Comparison of ENCODE assay signal across 9 mouse cellular contexts in the genomic region with DNA sequence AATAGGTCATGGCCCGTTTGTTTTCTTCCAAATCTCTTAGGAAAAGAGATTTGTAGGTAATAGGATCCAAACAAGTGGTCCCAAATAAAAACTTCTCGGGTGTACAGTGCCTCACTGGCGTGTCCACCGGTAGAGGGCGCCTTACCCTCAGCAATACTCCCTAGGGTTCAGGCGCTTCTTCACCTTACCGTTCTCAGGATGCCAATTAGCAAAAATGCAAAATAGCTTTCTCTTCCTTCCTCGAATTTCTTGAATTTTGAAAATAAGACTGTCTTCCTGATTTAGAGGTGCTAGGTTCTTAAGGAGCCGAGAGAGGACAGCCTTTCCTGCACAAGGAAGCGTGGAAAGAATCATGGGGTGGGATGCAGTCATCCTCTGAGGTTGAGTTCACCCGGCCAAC.
DNase-seq lines count a peak whose midpoint lies in the region; ATAC-seq lines count a peak whose summit lies in the region.
"Had no signal": no experiment of that assay in that cellular context is flagged by ENCODE, and none has a peak within 500 bp of the region (broad histone marks: within the 10 kb centered on the region; RNA-seq: fewer than 3 reads in every experiment).

No protein-coding gene starts in this region.

- H3K9ac ChIP-seq in forebrain, embryonic 13.5 days = no peak overlapping the region
- H3K9ac ChIP-seq: limb, embryonic 15.5 days had no signal

- peaks cover 53% of the 10 kb centered on the region for H3K27me3 ChIP-seq in forebrain, embryonic 13.5 days
- H3K27me3 ChIP-seq in hindbrain, embryonic 10.5 days (ENCODE audit: insufficient read depth, poor library complexity, severe bottlenecking) = peaks cover 70% of the 10 kb centered on the region

- H3K4me2 ChIP-seq in forebrain, embryonic 13.5 days = peak overlapping the region; percentile 33
- H3K4me2 ChIP-seq: limb, embryonic 15.5 days had no signal

- ATAC-seq in forebrain, embryonic 13.5 days = 0 out of 2 replicates have a peak, but pooled peaks have one; percentile 63
- ATAC-seq in megakaryocyte-erythroid progenitor cell, adult 5-6 weeks (replicated peaks; ENCODE audit: low FRiP score, low TSS enrichment, poor library complexity, severe bottlenecking) = 0 out of 2 replicates have a peak, but pooled peaks have one; percentile 65
- no peak for ATAC-seq in erythroid progenitor cell, adult 5-6 weeks (replicated peaks; ENCODE audit: low FRiP score, poor library complexity, severe bottlenecking)

- WGBS in forebrain, embryonic 13.5 days = 11% methylated on average over 11 of the region's 11 CpGs
- WGBS in hindbrain, embryonic 10.5 days = 16% methylated on average over 11 of the region's 11 CpGs

- H3K4me3 ChIP-seq in forebrain, embryonic 13.5 days = no peak overlapping the region
- no peak overlapping the region for H3K4me3 ChIP-seq in hindbrain, embryonic 10.5 days
- H3K4me3 ChIP-seq: limb, embryonic 15.5 days had no signal

- H3K36me3 ChIP-seq in forebrain, embryonic 13.5 days (ENCODE audit: poor library complexity, severe bottlenecking) = no peaks in the 10 kb centered on the region
- no peaks in the 10 kb centered on the region for H3K36me3 ChIP-seq in hindbrain, embryonic 10.5 days
- H3K36me3 ChIP-seq: limb, embryonic 15.5 days had no signal

- H3K4me1 ChIP-seq in forebrain, embryonic 13.5 days = no peaks in the 10 kb centered on the region
- H3K4me1 ChIP-seq in hindbrain, embryonic 10.5 days (replicated peaks) = no peaks in the 10 kb centered on the region; the same call in 1 of the 2 replicates

- H3K9me3 ChIP-seq in forebrain, embryonic 13.5 days (replicated peaks) = no peaks in the 10 kb centered on the region
- no peaks in the 10 kb centered on the region for H3K9me3 ChIP-seq in hindbrain, embryonic 10.5 days
- H3K9me3 ChIP-seq: limb, embryonic 15.5 days had no signal

- H3K27ac ChIP-seq in forebrain, embryonic 13.5 days = no peak overlapping the region
- H3K27ac ChIP-seq in hindbrain, embryonic 10.5 days = no peak overlapping the region
- H3K27ac ChIP-seq: limb, embryonic 15.5 days had no signal

- peak; percentile 74 for DNase-seq in NIH3T3 (ENCODE audit: low read depth)
- peak; percentile 39 for DNase-seq in brain, embryonic 18.5 days (ENCODE audit: low read depth, low spot score)
- peak; percentile 71 for DNase-seq in hindbrain, embryonic 10.5 days (ENCODE audit: low spot score)
- peak; percentile 66 to 74 for DNase-seq in layer of hippocampus, postnatal 36 days
- DNase-seq in right cerebral cortex, postnatal 4 days = peak; percentile 93

Comparison
In these comparisons a context has a peak if more than half of its experiments do, and no peak if none do; other contexts are left out.
1. DNase-seq: peak in every context shown above with its lines; median percentile 93 in right cerebral cortex, postnatal 4 days; 74 in NIH3T3; 71 in hindbrain, embryonic 10.5 days; 70 in layer of hippocampus, postnatal 36 days; 39 in brain, embryonic 18.5 days.